Mouse (Mus musculus) midbrain, embryonic 11.5 days (tissue): ENCODE measurements around the gene Dhodh. TPM values are rescaled to one million over a fixed set of nuclear protein-coding genes. Genes with fewer than 3 reads are reported as not detected.
A peak's percentile ranks its signal among the peaks of the same experiment; 100 is the strongest.

Experiments used
- ATAC-seq: fragments of 200-750 bp; cut with Nextera tagmentation; 2 replicates; pipeline ENCODE4 v1.8.0; 2017; ENCODE audit warnings: moderate TSS enrichment, moderate library complexity; ENCODE audit not compliant: low FRiP score
- DNase-seq: peaks from one replicate; pipeline ENCODE4 v3.0.0; 2015; ENCODE audit warnings: low spot score; ENCODE audit errors: missing footprints
- H3K27ac ChIP-seq: fragments of 300-500 bp; sonication (generic); 2 replicates; pipeline ENCODE4 v1.5.1; 2014; ENCODE audit warnings: low read depth, low read length
- H3K27me3 ChIP-seq: fragments of 300-500 bp; sonication (generic); 2 replicates; pipeline ENCODE4 v1.6.1; 2014; ENCODE audit warnings: mild to moderate bottlenecking, low read length, moderate library complexity, mixed read lengths; ENCODE audit not compliant: control insufficient read depth, insufficient read depth
- H3K36me3 ChIP-seq: fragments of 300-500 bp; sonication (generic); 2 replicates; pipeline ENCODE4 v1.6.1; 2014; ENCODE audit warnings: mild to moderate bottlenecking, low read length, moderate library complexity, mixed read lengths; ENCODE audit not compliant: control insufficient read depth, insufficient read depth
- H3K4me1 ChIP-seq: fragments of 300-500 bp; sonication (generic); 2 replicates; pipeline ENCODE4 v1.6.1; 2014; ENCODE audit warnings: low read length; ENCODE audit not compliant: control insufficient read depth, insufficient read depth
- H3K4me2 ChIP-seq: fragments of 300-500 bp; sonication (generic); 2 replicates; pipeline ENCODE4 v1.6.1; 2014; ENCODE audit warnings: mild to moderate bottlenecking, moderate library complexity
- H3K4me3 ChIP-seq: fragments of 300-500 bp; sonication (generic); 2 replicates; pipeline ENCODE4 v1.5.1; 2014; ENCODE audit warnings: low read depth, low read length
- H3K9ac ChIP-seq: fragments of 300-500 bp; sonication (generic); 2 replicates; pipeline ENCODE4 v1.6.1; 2014; ENCODE audit warnings: low read length
- H3K9me3 ChIP-seq: fragments of 300-500 bp; sonication (generic); 2 replicates; pipeline ENCODE4 v1.6.1; 2016; ENCODE audit warnings: low read length; ENCODE audit not compliant: control insufficient read depth
- WGBS: fragments of 180-500 bp; shearing (Covaris S2); extraction: QIAGEN DNeasy Blood & Tissue Kit; methylation state at CpG from one replicate; pipeline ENCODE4 v1.1.7; 2014; 5-methylcytosine and 5-hydroxymethylcytosine counted together
- polyA plus RNA-seq: library from polyadenylated mRNA; unstranded; fragments of >200 nt; fragmentation: Nextera tagmentation; extraction: Ambion mirVana; gene quantifications from 2 replicates; pipeline ENCODE4 v1.2.1, GENCODE M21; 2014

The Dhodh gene
- polyA plus RNA-seq: 38.5 and 44.9 TPM in 2 replicates

DNA sequence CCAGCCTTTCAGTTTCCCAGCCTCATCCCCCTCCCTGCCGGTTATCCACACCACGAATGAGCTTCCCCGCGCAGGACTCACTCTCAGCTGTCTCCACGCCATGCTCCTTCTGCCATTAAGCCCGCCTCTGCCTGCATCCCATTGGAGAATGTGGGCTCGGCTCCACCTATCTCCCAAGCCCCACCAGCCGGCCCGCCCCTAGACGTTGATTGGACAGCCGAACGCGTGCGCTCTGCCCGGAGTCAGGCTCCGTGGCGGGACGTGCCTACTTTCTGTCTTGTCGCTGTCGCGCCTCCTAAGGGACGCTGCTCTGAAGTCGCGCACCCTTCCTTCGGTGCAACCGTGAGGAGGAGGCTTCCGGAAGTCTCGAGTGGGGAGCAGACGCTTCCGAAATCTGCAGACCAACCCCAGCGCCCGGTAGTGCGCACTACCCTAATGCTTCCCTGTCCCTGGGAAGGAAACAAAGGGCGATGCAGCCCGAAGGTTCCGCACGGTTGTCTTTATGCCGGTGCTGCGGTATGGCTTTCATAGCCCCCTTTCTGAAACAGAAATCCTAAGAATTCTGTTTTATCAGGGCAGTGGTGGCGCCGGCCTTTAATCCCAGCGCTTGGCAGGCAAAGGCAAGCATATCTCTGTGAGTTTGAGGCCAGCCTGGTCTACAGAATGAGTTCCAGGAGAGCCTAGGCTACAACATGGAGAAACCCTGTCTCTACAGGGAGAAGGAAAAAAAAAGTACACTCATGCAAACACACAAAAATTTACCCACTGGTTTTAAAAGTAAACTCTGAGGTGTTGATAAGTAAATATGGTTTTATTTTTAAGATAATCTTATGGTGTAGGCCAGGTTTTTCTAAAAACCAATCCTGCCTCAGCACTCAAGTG, at the start of gene Dhodh:
Gene Dhodh (minus strand): TSS at position 403 of the 882 bp plus-strand sequence.
- Histone ChIP-seq H3K9ac (peak within 1 kb of the TSS; percentile 90), H3K27me3 (no peaks in the 10 kb centered on the region), H3K4me2 (peak within 1 kb of the TSS; percentile 79), H3K36me3 (peaks cover 8% of the 10 kb centered on the region; the same call in 1 of the 2 replicates), H3K4me3 (peak within 1 kb of the TSS; percentile 59), H3K4me1 (peaks cover 10% of the 10 kb centered on the region; the same call in 1 of the 2 replicates), H3K9me3 (no peaks in the 10 kb centered on the region), H3K27ac (peak within 1 kb of the TSS; percentile 97)
- ATAC-seq (peak; percentile 99), DNase-seq (peak; percentile 98)
- under 1% methylated on average over 42 of the region's 42 CpGs for WGBS

DNA sequence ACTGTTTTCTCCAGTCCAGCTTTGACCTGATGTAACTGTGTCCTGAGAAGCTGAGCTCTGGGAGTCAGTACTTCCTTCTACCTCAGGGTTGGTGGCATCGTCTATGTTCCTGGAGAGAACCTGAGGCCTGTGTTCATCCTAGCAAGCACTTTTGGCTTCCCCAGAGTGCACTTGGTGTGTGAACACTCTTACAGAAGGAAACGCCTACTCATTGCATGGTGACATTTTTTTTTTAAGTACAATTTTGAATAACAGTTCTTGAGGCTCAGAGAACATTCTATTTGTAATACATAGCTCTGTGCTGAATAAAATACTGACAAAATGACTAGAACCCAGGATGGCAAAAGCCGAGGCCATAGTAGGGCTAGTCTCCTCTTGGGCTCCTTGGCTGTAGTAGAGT, 48.4 kb upstream of the Dhodh start:
- WGBS: 91% methylated on average over 3 of the region's 3 CpGs
- ATAC-seq: no peak

DNA sequence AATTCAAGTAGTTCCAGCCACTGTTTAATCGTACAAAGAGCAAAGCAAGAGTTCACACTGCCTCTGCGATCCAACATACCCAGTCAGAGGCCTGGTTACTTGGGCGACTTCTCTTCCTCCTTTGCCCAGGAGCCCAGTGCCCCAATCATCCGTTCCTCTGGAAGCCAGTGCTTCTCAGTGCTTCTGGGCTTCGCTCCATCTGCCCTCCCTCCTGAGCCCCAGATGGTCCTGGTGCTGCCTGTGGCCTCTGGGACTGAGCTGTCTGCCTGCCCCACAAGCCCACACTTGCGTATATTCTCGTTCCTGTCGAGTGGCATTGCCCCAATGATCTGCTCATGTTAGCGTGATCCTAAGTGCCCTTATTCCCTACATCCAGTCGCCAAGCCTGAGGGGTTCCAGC, 42.3 kb upstream of the Dhodh start:
- ATAC-seq (no peak), DNase-seq (no peak)
- Histone ChIP-seq H3K36me3 (no peaks in the 10 kb centered on the region), H3K4me1 (no peaks in the 10 kb centered on the region), H3K4me3 (no peak overlapping the region), H3K9ac (no peak overlapping the region), H3K9me3 (no peaks in the 10 kb centered on the region), H3K27me3 (no peaks in the 10 kb centered on the region), H3K27ac (no peak overlapping the region), H3K4me2 (no peak overlapping the region)
- 80% methylated on average over 10 of the region's 10 CpGs for WGBS

More for the DNA sequence above, 48.4 kb upstream of the Dhodh start:
- Histone ChIP-seq H3K4me3 (no peak overlapping the region), H3K9me3 (no peaks in the 10 kb centered on the region), H3K4me1 (no peaks in the 10 kb centered on the region), H3K27ac (no peak overlapping the region), H3K27me3 (no peaks in the 10 kb centered on the region), H3K36me3 (no peaks in the 10 kb centered on the region), H3K4me2 (no peak overlapping the region), H3K9ac (no peak overlapping the region)
- DNase-seq: no peak

DNA sequence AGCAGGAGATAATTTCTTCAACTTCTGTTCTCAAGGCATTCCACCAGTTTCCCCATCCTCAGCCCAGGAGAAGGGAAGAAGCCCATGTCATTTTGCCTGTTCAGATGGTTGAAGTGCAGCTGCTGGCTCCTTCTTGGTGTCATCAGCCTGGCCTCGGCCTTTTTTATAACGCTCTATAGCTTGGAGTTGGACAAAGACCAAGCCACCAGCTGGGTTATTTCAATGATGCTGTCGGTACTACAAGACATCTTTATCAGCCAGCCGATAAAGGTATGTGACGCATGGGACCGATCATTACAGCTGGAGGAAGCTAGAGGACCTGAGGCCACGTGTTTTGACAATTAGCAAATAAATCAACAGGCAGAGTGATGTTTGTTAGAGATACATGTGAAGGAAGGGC, 40.0 kb upstream of the Dhodh start:
- Histone ChIP-seq H3K27ac (no peak overlapping the region), H3K36me3 (no peaks in the 10 kb centered on the region), H3K4me2 (no peak overlapping the region), H3K9ac (no peak overlapping the region), H3K4me1 (no peaks in the 10 kb centered on the region), H3K4me3 (no peak overlapping the region), H3K9me3 (no peaks in the 10 kb centered on the region), H3K27me3 (no peaks in the 10 kb centered on the region)
- no peak for ATAC-seq
- DNase-seq: no peak
- WGBS: 77% methylated on average over 7 of the region's 7 CpGs

DNA sequence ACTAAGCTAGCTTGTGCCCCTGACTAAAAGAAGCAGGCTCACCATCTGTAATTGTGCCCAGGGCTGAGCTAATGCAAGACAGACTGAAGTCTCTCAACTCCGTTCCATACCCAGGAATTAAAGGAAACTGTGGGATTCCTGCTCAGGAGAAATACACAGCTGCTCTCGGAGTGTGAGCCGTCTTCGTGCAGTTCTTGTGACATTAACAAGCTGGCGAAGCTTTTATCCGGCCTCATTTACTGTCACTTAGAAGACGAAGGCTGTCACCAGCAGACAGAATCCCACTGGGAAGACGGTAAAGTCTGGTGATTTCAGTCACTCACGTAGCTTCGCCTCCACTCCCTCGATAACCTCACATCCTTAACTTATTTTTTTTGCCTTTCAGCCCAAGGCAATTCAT, 38.9 kb upstream of the Dhodh start:
- 85% methylated on average over 11 of the region's 11 CpGs for WGBS
- H3K27ac ChIP-seq: no peak overlapping the region

DNA sequence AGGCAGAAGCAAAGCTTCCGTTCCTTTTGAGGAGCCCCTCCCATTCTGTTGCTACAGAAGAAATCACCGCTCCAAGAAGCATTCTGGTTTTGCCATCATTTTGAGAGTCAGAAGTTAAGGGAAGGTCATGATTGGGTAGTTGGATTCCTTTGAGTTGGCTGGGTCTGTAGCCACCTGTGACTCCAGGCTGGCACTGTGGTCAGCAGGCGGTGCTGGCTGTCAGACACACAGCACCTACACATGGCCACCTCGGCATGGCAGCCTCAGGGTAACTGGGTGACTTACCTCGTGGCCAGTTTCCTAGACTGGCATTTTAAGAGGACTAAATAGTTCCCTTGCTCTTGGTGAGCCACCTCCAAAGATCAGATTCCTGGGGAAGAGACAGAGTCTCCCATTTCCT, 32.8 kb upstream of the Dhodh start:
- 85% methylated on average over 5 of the region's 5 CpGs for WGBS
- Histone ChIP-seq H3K4me3 (no peak overlapping the region), H3K36me3 (no peaks in the 10 kb centered on the region), H3K9me3 (no peaks in the 10 kb centered on the region), H3K9ac (no peak overlapping the region), H3K4me2 (no peak overlapping the region), H3K4me1 (no peaks in the 10 kb centered on the region), H3K27me3 (no peaks in the 10 kb centered on the region), H3K27ac (no peak overlapping the region)
- no peak for DNase-seq
- ATAC-seq: no peak

More for the DNA sequence above, 38.9 kb upstream of the Dhodh start:
- H3K4me2 ChIP-seq: no peak overlapping the region
- H3K9ac ChIP-seq: no peak overlapping the region
- H3K4me1 ChIP-seq: no peaks in the 10 kb centered on the region
- no peaks in the 10 kb centered on the region for H3K27me3 ChIP-seq
- no peaks in the 10 kb centered on the region for H3K36me3 ChIP-seq
- H3K9me3 ChIP-seq: no peaks in the 10 kb centered on the region
- no peak for DNase-seq
- ATAC-seq: no peak
- no peak overlapping the region for H3K4me3 ChIP-seq

DNA sequence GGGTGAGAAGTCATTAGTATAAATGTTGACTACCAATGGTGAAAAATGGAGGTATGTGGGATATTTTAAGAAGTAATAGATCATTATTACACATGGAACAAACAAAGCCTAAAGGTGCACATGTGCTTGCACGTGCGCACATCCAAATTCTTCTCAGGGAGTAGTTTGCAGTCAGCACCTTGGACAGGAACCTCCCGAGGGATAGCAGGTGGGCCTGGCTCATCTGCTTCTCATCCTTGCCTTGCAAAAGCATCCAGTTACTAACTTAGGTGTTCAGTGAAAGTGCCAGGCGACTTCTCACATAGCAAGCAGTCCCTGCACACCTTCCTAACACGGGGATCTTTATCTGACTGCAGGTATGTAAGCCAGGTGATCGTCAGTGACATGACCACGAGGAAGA, 31.9 kb upstream of the Dhodh start:
- Histone ChIP-seq H3K9me3 (no peaks in the 10 kb centered on the region), H3K27ac (no peak overlapping the region), H3K4me3 (no peak overlapping the region), H3K36me3 (no peaks in the 10 kb centered on the region), H3K9ac (no peak overlapping the region), H3K4me1 (no peaks in the 10 kb centered on the region), H3K27me3 (no peaks in the 10 kb centered on the region), H3K4me2 (no peak overlapping the region)
- DNase-seq (no peak), ATAC-seq (no peak)
- 65% methylated on average over 7 of the region's 7 CpGs for WGBS

DNA sequence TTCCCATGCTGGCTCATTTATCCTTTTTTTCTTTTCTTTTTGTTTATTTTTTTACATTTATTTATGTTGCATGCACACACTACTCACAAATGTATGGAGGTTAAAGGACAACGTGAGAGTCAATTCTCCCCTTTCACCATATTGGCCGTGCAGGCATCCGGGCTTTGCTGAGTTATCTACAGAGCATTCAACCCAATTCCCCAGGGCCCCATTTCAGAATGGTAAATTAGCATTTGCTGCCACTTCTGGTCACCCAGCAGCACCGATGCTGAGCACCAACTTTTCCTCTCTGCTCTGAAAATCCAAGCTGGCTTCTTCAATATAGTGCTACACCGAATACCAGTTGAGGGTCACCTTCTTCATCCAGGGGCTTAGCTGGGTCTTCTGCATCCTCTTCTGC, 30.4 kb upstream of the Dhodh start:
- Histone ChIP-seq H3K4me3 (no peak overlapping the region), H3K9ac (no peak overlapping the region), H3K36me3 (no peaks in the 10 kb centered on the region), H3K4me1 (no peaks in the 10 kb centered on the region), H3K27ac (no peak overlapping the region), H3K27me3 (no peaks in the 10 kb centered on the region), H3K4me2 (no peak overlapping the region), H3K9me3 (no peaks in the 10 kb centered on the region)
- no peak for DNase-seq
- 80% methylated on average over 5 of the region's 5 CpGs for WGBS
- ATAC-seq: no peak

DNA sequence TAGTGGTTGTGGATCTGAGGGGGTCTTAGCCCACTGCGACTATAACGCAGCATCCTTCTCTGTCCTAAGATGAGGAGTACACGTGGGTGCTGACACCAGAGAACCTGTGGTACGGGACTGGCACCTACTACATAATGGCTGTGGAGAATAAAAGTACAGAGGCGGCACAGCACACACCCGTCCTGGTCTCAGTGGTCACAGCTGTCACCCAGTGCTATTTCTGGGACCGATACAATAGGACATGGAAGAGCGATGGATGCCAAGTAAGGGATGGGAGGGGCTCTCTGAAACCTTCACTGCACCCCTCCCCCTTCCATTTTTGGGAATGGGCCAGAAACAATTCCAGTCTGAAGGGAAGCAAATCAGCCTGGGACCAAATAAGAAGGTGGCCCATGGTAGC, 26.7 kb upstream of the Dhodh start:
- Histone ChIP-seq H3K4me3 (no peak overlapping the region), H3K27me3 (no peaks in the 10 kb centered on the region), H3K9ac (no peak overlapping the region), H3K36me3 (no peaks in the 10 kb centered on the region), H3K9me3 (no peaks in the 10 kb centered on the region), H3K4me2 (no peak overlapping the region), H3K27ac (no peak overlapping the region), H3K4me1 (no peaks in the 10 kb centered on the region)
- DNase-seq (no peak), ATAC-seq (no peak)
- 93% methylated on average over 8 of the region's 8 CpGs for WGBS
